Mouse (Mus musculus) frontal cortex, adult (tissue): ENCODE data around the gene Pdgfc.

ENCODE experiments used
- ATAC-seq: cut with Nextera tagmentation; 2 replicates; pipeline ENCODE4 v1.9.2; 2017; ENCODE audit warnings: mild to moderate bottlenecking, moderate library complexity, mixed read lengths; ENCODE audit not compliant: low TSS enrichment

Gene Pdgfc

GRCm38 (mm10) chr3:81036151-81036553 lies at the start of gene Pdgfc:
Pdgfc (plus strand) TSS chr3:81036416.
- no peak for ATAC-seq

- no peak for ATAC-seq
Observed at GRCm38 (mm10) chr3:81009245-81009644, 27.0 kb upstream of the Pdgfc start.

GRCm38 (mm10) chr3:81009899-81010298 lies 26.3 kb upstream of the Pdgfc start:
- ATAC-seq, result no peak

- ATAC-seq, result no peak
Observed at GRCm38 (mm10) chr3:81017385-81018051, 18.7 kb upstream of the Pdgfc start.

- no peak for ATAC-seq
Observed at GRCm38 (mm10) chr3:81020064-81020463, 16.2 kb upstream of the Pdgfc start.

- no peak for ATAC-seq
Observed at GRCm38 (mm10) chr3:81021783-81022182, 14.4 kb upstream of the Pdgfc start.

GRCm38 (mm10) chr3:81022266-81022665 lies 13.9 kb upstream of the Pdgfc start:
- ATAC-seq, result no peak

- no peak for ATAC-seq
Observed at GRCm38 (mm10) chr3:81022845-81023244, 13.4 kb upstream of the Pdgfc start.

GRCm38 (mm10) chr3:81023568-81023967 lies 12.6 kb upstream of the Pdgfc start:
- ATAC-seq, result no peak

- no peak for ATAC-seq
Observed at GRCm38 (mm10) chr3:81025568-81026213, 10.5 kb upstream of the Pdgfc start.

- ATAC-seq, result no peak
Observed at GRCm38 (mm10) chr3:81028361-81028760, 7.9 kb upstream of the Pdgfc start.

- no peak for ATAC-seq
Observed at GRCm38 (mm10) chr3:81029321-81029720, 6.9 kb upstream of the Pdgfc start.

GRCm38 (mm10) chr3:81029909-81030308 lies 6.3 kb upstream of the Pdgfc start:
- no peak for ATAC-seq

GRCm38 (mm10) chr3:81030311-81030710 lies 5.9 kb upstream of the Pdgfc start:
- ATAC-seq, result no peak

- ATAC-seq, result no peak
Observed at GRCm38 (mm10) chr3:81032014-81032413, 4.2 kb upstream of the Pdgfc start.

- 0 out of 2 replicates have a peak, but pooled peaks have one; percentile 18 for ATAC-seq
Observed at GRCm38 (mm10) chr3:81034336-81035102, 1.7 kb upstream of the Pdgfc start.

- peak; percentile 45 for ATAC-seq
Observed at GRCm38 (mm10) chr3:81036554-81037311, 517 bp downstream of the Pdgfc start.

GRCm38 (mm10) chr3:81037312-81037859 lies 1.2 kb downstream of the Pdgfc start:
- peak; percentile 38 for ATAC-seq

GRCm38 (mm10) chr3:81039131-81039653 lies 3.0 kb downstream of the Pdgfc start:
- ATAC-seq, result peak; percentile 57

- no peak for ATAC-seq
Observed at GRCm38 (mm10) chr3:81044653-81045343, 8.6 kb downstream of the Pdgfc start.
